Mouse (Mus musculus) ES-E14 (cell line): ENCODE results near the gene Frmd6.

Source experiments
- CHD2 ChIP-seq: IDR thresholded peaks from 2 replicates; pipeline ENCODE4 v1.6.1; 2014; ENCODE audit warnings: mild to moderate bottlenecking, low read depth, low read length, inconsistent platforms
- HCFC1 ChIP-seq: IDR thresholded peaks from 2 replicates; pipeline ENCODE4 v1.6.1; 2012; ENCODE audit warnings: low read length, inconsistent platforms, borderline replicate concordance; ENCODE audit not compliant: insufficient read depth
- MAFK ChIP-seq: IDR thresholded peaks from 2 replicates; pipeline ENCODE4 v1.6.1; 2014; ENCODE audit warnings: mild to moderate bottlenecking, low read depth, low read length, inconsistent platforms; ENCODE audit not compliant: insufficient read depth
- ZC3H11A ChIP-seq: IDR thresholded peaks from 2 replicates; pipeline ENCODE4 v1.6.1; 2012; ENCODE audit warnings: low read depth, mild to moderate bottlenecking, inconsistent platforms, low read length, borderline replicate concordance
- ZNF384 ChIP-seq: IDR thresholded peaks from 2 replicates; pipeline ENCODE4 v1.6.1; 2012; ENCODE audit warnings: low read depth, low read length, inconsistent platforms

GRCm38 (mm10) chr12:70776683-70777082 is 48.6 kb upstream of the Frmd6 start:
- TF ChIP-seq CHD2 (no peak), HCFC1 (no peak), ZNF384 (no peak), MAFK (no peak), ZC3H11A (no peak)
